In genomic region chr10:45204582-45204981, GRCm38 (mm10) we compare ENCODE assay signal across 24 mouse cellular contexts. TPM values are rescaled to one million over a fixed set of nuclear protein-coding genes. Genes with fewer than 3 reads are reported as not detected.
A peak's percentile ranks its signal among the peaks of the same experiment; 100 is the strongest.
DNase-seq lines count a peak whose midpoint lies in the region; ATAC-seq and TF ChIP-seq lines count a peak whose summit lies in the region.
"Had no signal": no experiment of that assay in that cellular context is flagged by ENCODE, and none has a peak within 500 bp of the region (broad histone marks: within the 10 kb centered on the region; RNA-seq: fewer than 3 reads in every experiment).

No protein-coding gene starts in this region.

- H3K36me3 ChIP-seq in C2C12 (ENCODE audit: control insufficient read depth, insufficient read depth) (no peaks in the 10 kb centered on the region), myocyte (ENCODE audit: control insufficient read depth, insufficient read depth) (no peaks in the 10 kb centered on the region)
- H3K36me3 ChIP-seq: G1E had no signal

- TF ChIP-seq POLR2A in myocyte (IDR thresholded peaks at IDR 0.05; ENCODE audit: insufficient read length, low read depth), result no peak

- H3K4me3 ChIP-seq in C2C12 (ENCODE audit: insufficient read depth, poor library complexity, severe bottlenecking), result no peak overlapping the region
- no peak overlapping the region for H3K4me3 ChIP-seq in myocyte

- no peak for ATAC-seq in megakaryocyte-erythroid progenitor cell, adult 5-6 weeks (replicated peaks; ENCODE audit: low FRiP score, low TSS enrichment, poor library complexity, severe bottlenecking)
- ATAC-seq: activated CD4-positive, CD25-positive, alpha-beta regulatory T cell, adult 4 months; CD4-positive, CD25-positive, alpha-beta regulatory T cell, adult 4 months; Patski had no signal

- peak; percentile 79 for DNase-seq in 416B (ENCODE audit: low read depth)
- DNase-seq in right cerebral cortex, adult 2 months (ENCODE audit: low spot score in 2 of 2), result no peak
- DNase-seq in right cerebral cortex, adult 18-20 months, result no peak
- DNase-seq: adrenal gland, adult 2 months; adrenal gland, adult 8-10 months; adrenal gland, postnatal 10 days; adrenal gland, postnatal 14 days; adrenal gland, postnatal 25 days; adrenal gland, postnatal 36 days; B cell, adult 2 months; cerebellum, adult 11 months; cerebellum, adult 11-12 months; cerebellum, adult 18-20 months; cerebellum, adult 2 months; cerebellum, adult 8-10 months had no signal

- no peak overlapping the region for H3K4me2 ChIP-seq in myocyte (ENCODE audit: low read depth)

- H3K27me3 ChIP-seq in C2C12 (ENCODE audit: control insufficient read depth, insufficient read depth, insufficient read length) (no peaks in the 10 kb centered on the region), myocyte (ENCODE audit: control insufficient read depth, insufficient read depth, insufficient read length) (no peaks in the 10 kb centered on the region)
- H3K27me3 ChIP-seq: CH12.LX, Patski had no signal

- no peak for TF ChIP-seq CTCF in C2C12 (IDR thresholded peaks at IDR 0.05; ENCODE audit: control insufficient read depth, insufficient read depth, insufficient read length)

- H3K79me3 ChIP-seq in C2C12 (ENCODE audit: low read depth), result no peaks in the 10 kb centered on the region

- H3K79me2 ChIP-seq in C2C12 (ENCODE audit: control insufficient read depth, insufficient read depth) (no peaks in the 10 kb centered on the region), myocyte (ENCODE audit: control insufficient read depth, insufficient read depth) (no peaks in the 10 kb centered on the region)

- H3ac ChIP-seq in C2C12 (ENCODE audit: control insufficient read depth, insufficient read length, low read depth), result no peak overlapping the region
- no peak overlapping the region for H3ac ChIP-seq in myocyte (ENCODE audit: control insufficient read depth, insufficient read length)

TF ChIP-seq in C2C12, 6 proteins besides CTCF, POLR2A, EP300 and RAD21:
- TF ChIP-seq USF1 (IDR thresholded peaks at IDR 0.05; ENCODE audit: low read depth) (no peak), FOSL1 (IDR thresholded peaks at IDR 0.05; ENCODE audit: insufficient read depth, low read length, poor library complexity, severe bottlenecking) (no peak), MYOG (IDR thresholded peaks at IDR 0.05; ENCODE audit: control insufficient read depth, extremely low read depth, insufficient read length) (no peak), MYOD1 (IDR thresholded peaks at IDR 0.05; ENCODE audit: control insufficient read depth, insufficient read length, low read depth) (no peak), MAX (IDR thresholded peaks at IDR 0.05) (no peak), CEBPB (IDR thresholded peaks at IDR 0.05; ENCODE audit: low read depth) (peak; percentile 95)

TF ChIP-seq in myocyte, 11 proteins besides CTCF, POLR2A, EP300 and RAD21:
- TF ChIP-seq CEBPB (IDR thresholded peaks at IDR 0.05; ENCODE audit: insufficient read depth, poor library complexity, severe bottlenecking) (peak; percentile 90), MYOD1 (IDR thresholded peaks at IDR 0.05; ENCODE audit: control insufficient read depth in 1 of 3, insufficient read length in 2 of 3, low read depth in 2 of 3) (no peak)
TF ChIP-seq in myocyte: peak in this region for 1.

RNA-seq across cellular contexts. Expression of gene Popdc3, which starts 26.7 kb away (rescaled TPM):
- polyA plus RNA-seq in C2C12 (2012; fragmentation: generic; extraction: Trizol) (69.9 TPM), myocyte (2012; fragmentation: generic; extraction: Trizol) (122 TPM)
- not detected in 2 replicates for total RNA-seq in megakaryocyte-erythroid progenitor cell, adult 5-6 weeks (2014; fragmentation: Nextera tagmentation)
- total RNA-seq in megakaryocyte-erythroid progenitor cell, adult 5-6 weeks (2017), result not detected in 2 replicates
- total RNA-seq: G1E, MEL had no signal
- polyA plus RNA-seq: activated CD4-positive, CD25-positive, alpha-beta regulatory T cell, adult 4 months; CD4-positive, CD25-positive, alpha-beta regulatory T cell, adult 4 months; G1E had no signal
